13 mouse cellular contexts compared by ENCODE assay signal in genomic region chr8:123112892-123113291, GRCm38 (mm10). TPM values are rescaled to one million over a fixed set of nuclear protein-coding genes. Genes with fewer than 3 reads are reported as not detected.
"Had no signal": no experiment of that assay in that cellular context is flagged by ENCODE, and none has a peak within 500 bp of the region (broad histone marks: within the 10 kb centered on the region; RNA-seq: fewer than 3 reads in every experiment).

No protein-coding gene starts in this region.

- H3K9me3 ChIP-seq: limb, embryonic 10.5 days; liver, embryonic 15.5 days; megakaryocyte, embryonic 14.5 days; stomach, embryonic 15.5 days had no signal

- H3K36me3 ChIP-seq: limb, embryonic 10.5 days; liver, embryonic 15.5 days; stomach, embryonic 15.5 days had no signal

- H3K4me3 ChIP-seq: layer of hippocampus, adult 2 months; limb, embryonic 10.5 days; liver, embryonic 15.5 days; megakaryocyte, embryonic 14.5 days; stomach, embryonic 15.5 days had no signal

- H3K9ac ChIP-seq: liver, embryonic 15.5 days; lung, embryonic 14.5 days; stomach, embryonic 15.5 days had no signal

- H3K27ac ChIP-seq: layer of hippocampus, adult 2 months; limb, embryonic 10.5 days; liver, embryonic 15.5 days; macrophage; stomach, embryonic 15.5 days had no signal

- DNase-seq: kidney, adult 8-10 months; lung, embryonic 14.5 days; lung, postnatal 14 days; right cerebral cortex, postnatal 14 days; thymus, adult 2 months; thymus, postnatal 25 days had no signal

RNA-seq across cellular contexts. Expression of gene Cpne7, which starts 4.3 kb away (rescaled TPM):
- polyA plus RNA-seq: macrophage had no signal

RNA-seq across cellular contexts. Expression of gene Sult5a1, which starts 45.2 kb away (rescaled TPM):
- total RNA-seq: left cerebral cortex, postnatal 10 days had no signal
- polyA plus RNA-seq: macrophage had no signal
